Mouse (Mus musculus) myocyte (in vitro differentiated cells): ENCODE results near the gene Ninj2. TPM values are rescaled to one million over a fixed set of nuclear protein-coding genes. Genes with fewer than 3 reads are reported as not detected.

Source experiments
- H3K27me3 ChIP-seq: one replicate; pipeline ENCODE4 v1.6.1; 2011; ENCODE audit not compliant: control insufficient read depth, insufficient read depth, insufficient read length
- H3K36me3 ChIP-seq: one replicate; pipeline ENCODE4 v1.6.1; 2011; ENCODE audit not compliant: control insufficient read depth, insufficient read depth
- H3K4me2 ChIP-seq: one replicate; pipeline ENCODE4 v1.6.1; 2011; ENCODE audit warnings: low read depth, control low read depth
- H3K4me3 ChIP-seq: one replicate; pipeline ENCODE4 v1.5.1; 2011; ENCODE audit warnings: mild to moderate bottlenecking, control low read depth, moderate library complexity
- H3K79me2 ChIP-seq: one replicate; pipeline ENCODE4 v1.6.1; 2011; ENCODE audit not compliant: control insufficient read depth, insufficient read depth
- H3ac ChIP-seq: one replicate; pipeline ENCODE4 v1.6.1; 2011; ENCODE audit not compliant: control insufficient read depth, insufficient read length
- CEBPB ChIP-seq: IDR thresholded peaks from 2 replicates; pipeline ENCODE4 v1.6.1; 2011; ENCODE audit warnings: mild to moderate bottlenecking, moderate library complexity; ENCODE audit not compliant: poor library complexity, insufficient read depth, severe bottlenecking
- E2F4 ChIP-seq: IDR thresholded peaks from one replicate; pipeline ENCODE4 v1.6.1; 2011; ENCODE audit warnings: mild to moderate bottlenecking, control low read depth, moderate library complexity; ENCODE audit not compliant: insufficient read depth
- MAX ChIP-seq: IDR thresholded peaks from one replicate; pipeline ENCODE4 v1.6.1; 2011; ENCODE audit warnings: low read depth, mild to moderate bottlenecking, control low read depth
- MYOD1 ChIP-seq, 3 experiments: IDR thresholded peaks; one replicate each; pipeline ENCODE4 v1.6.1; 2011; ENCODE audit warnings: control low read depth in 2 of 3, low read depth in 2 of 3, mild to moderate bottlenecking in 2 of 3, moderate library complexity in 1 of 3; ENCODE audit not compliant: insufficient read length in 2 of 3, control insufficient read depth in 1 of 3
- MYOG ChIP-seq, 3 experiments: IDR thresholded peaks; one replicate each; pipeline ENCODE4 v1.6.1; 2011; ENCODE audit warnings: control low read depth in 2 of 3, low read depth in 2 of 3, mild to moderate bottlenecking in 2 of 3; ENCODE audit not compliant: insufficient read length in 2 of 3, control insufficient read depth in 1 of 3, insufficient read depth in 1 of 3
- POLR2A ChIP-seq: IDR thresholded peaks from one replicate; pipeline ENCODE4 v1.6.1; 2011; ENCODE audit warnings: low read depth, mild to moderate bottlenecking, control low read depth, moderate library complexity; ENCODE audit not compliant: insufficient read length
- POLR2AphosphoS2 ChIP-seq: IDR thresholded peaks from one replicate; pipeline ENCODE4 v1.6.1; 2011; ENCODE audit warnings: low read depth, control low read depth; ENCODE audit not compliant: insufficient read length
- REST ChIP-seq: IDR thresholded peaks from one replicate; pipeline ENCODE4 v1.6.1; 2011; ENCODE audit warnings: mild to moderate bottlenecking, control low read depth, moderate library complexity; ENCODE audit not compliant: insufficient read depth, insufficient read length
- SRF ChIP-seq: IDR thresholded peaks from one replicate; pipeline ENCODE4 v1.6.1; 2011; ENCODE audit warnings: low read depth; ENCODE audit not compliant: control insufficient read depth, insufficient read length
- TCF12 ChIP-seq: IDR thresholded peaks from one replicate; pipeline ENCODE4 v1.6.1; 2011; ENCODE audit warnings: mild to moderate bottlenecking, control low read depth; ENCODE audit not compliant: poor library complexity, insufficient read depth, severe bottlenecking
- TCF3 ChIP-seq: IDR thresholded peaks from one replicate; pipeline ENCODE4 v1.6.1; 2011; ENCODE audit warnings: low read depth, control low read depth; ENCODE audit not compliant: insufficient read length
- USF1 ChIP-seq: IDR thresholded peaks from one replicate; pipeline ENCODE4 v1.6.1; 2011; ENCODE audit warnings: low read depth, mild to moderate bottlenecking, control low read depth, moderate library complexity
- polyA plus RNA-seq: library from polyadenylated mRNA; unstranded; fragments of >200 nt; fragmentation: generic; extraction: Trizol; gene quantifications from one replicate; pipeline ENCODE4 v1.2.1, GENCODE M21; 2012; ENCODE audit warnings: missing spikeins

The Ninj2 gene
- polyA plus RNA-seq, 1 experiment: 0.05 TPM

DNA sequence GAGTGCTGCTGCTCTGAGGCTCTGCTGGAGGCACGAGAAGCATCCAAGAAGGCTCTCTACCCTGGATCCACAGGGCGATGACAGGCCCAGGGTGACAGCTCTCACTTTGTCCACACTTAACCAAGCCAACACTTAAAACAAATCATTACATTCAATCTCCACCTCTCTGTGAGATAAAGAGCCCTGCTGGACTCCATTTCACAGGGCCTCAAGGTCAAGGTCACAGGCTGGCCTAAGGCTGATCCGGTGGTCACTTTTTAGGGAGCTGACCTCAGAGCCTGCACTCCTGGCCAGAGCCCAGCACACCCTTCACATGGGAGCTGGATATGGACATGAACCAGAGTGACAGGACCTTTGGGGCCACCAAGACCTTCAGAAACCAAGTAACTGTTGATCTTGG is 57.1 kb downstream of the Ninj2 start:
- H3K79me2 ChIP-seq: no peaks in the 10 kb centered on the region
- H3K4me3 ChIP-seq: no peak overlapping the region
- no peaks in the 10 kb centered on the region for H3K27me3 ChIP-seq
- no peak overlapping the region for H3ac ChIP-seq
- H3K36me3 ChIP-seq: no peaks in the 10 kb centered on the region
- H3K4me2 ChIP-seq: no peak overlapping the region
- TF ChIP-seq POLR2A (no peak), MYOG (IDR thresholded peaks at IDR 0.05; ENCODE audit: control insufficient read depth in 1 of 3, insufficient read depth in 1 of 3, insufficient read length in 2 of 3, low read depth in 2 of 3) (no peak), MYOD1 (IDR thresholded peaks at IDR 0.05; ENCODE audit: control insufficient read depth in 1 of 3, insufficient read length in 2 of 3, low read depth in 2 of 3) (no peak), CEBPB (no peak), TCF3 (no peak), USF1 (no peak), POLR2AphosphoS2 (no peak), E2F4 (no peak), SRF (no peak), TCF12 (no peak), REST (no peak), MAX (no peak)

DNA sequence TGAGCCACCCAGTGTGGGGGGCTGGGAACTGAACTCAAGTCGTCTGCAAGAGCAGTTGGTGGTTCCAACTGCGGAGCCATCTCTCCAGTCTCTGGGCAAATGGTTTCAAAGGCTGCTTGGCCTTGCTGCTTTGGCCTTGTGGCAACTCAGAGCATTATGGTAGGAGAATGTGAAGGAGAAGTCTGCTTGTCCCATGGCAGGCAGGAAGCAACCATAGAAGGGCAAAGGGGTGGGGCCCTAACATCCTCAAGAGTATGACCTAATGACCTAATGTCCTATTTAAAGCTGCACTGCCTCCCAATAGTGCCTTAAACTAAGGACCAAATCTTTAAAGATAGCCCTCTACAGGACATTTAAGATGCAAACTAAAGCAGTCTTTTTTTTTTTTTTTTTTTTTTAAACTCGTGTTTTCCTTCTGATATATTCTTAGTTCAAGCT is 58.5 kb downstream of the Ninj2 start:
- no peak overlapping the region for H3K4me2 ChIP-seq
- H3ac ChIP-seq: no peak overlapping the region
- TF ChIP-seq SRF (peak; percentile 74), CEBPB (no peak)
- H3K79me2 ChIP-seq: no peaks in the 10 kb centered on the region
- no peaks in the 10 kb centered on the region for H3K36me3 ChIP-seq
- H3K27me3 ChIP-seq: no peaks in the 10 kb centered on the region
- H3K4me3 ChIP-seq: no peak overlapping the region

DNA sequence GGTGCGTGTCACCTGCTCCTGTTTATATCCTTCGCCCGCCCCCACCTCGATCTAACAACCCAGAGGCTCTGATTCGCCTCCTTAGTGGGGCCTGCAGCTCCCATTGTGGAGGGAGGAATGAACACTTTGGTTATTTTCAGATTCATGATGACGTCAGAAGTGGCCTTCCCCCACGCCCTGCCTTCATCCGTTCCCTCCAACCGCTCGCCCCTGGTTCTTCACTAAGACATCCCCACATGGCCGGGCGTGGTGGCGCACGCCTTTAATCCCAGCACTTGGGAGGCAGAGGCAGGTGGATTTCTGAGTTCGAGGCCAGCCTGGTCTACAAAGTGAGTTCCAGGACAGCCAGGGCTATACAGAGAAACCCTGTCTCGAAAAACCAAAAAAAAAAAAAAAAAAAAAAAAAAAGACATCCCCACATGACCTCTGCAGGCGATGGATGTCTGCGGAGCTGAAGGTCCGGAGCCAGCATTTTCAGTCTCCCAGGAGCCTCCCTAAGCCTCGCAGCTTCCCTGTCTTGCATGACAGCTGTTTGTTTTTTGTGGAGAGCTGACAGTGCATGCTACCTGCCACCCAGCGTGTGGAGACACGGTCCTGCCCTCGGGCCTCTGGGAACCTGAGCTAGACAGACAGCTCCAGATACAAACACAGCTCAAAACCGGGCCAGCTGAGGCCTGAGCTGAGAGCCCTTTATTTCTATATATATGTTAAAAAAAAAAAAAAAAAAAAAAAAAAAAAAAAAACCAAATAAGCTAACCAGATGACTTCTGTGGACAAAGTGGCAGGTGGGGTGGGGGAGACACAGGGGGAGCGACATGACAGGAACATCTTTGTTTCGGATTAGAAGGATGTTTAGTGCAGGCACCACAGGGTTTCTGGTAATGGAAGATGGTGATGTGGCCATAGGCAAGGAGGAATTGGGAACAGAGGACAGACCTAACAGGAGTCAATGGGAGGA is 59.9 kb downstream of the Ninj2 start:
- TF ChIP-seq E2F4 (no peak), MYOG (IDR thresholded peaks at IDR 0.05; ENCODE audit: control insufficient read depth in 1 of 3, insufficient read depth in 1 of 3, insufficient read length in 2 of 3, low read depth in 2 of 3) (peak in 1 of 3 experiments; percentile 9)
- H3K79me2 ChIP-seq: no peaks in the 10 kb centered on the region

DNA sequence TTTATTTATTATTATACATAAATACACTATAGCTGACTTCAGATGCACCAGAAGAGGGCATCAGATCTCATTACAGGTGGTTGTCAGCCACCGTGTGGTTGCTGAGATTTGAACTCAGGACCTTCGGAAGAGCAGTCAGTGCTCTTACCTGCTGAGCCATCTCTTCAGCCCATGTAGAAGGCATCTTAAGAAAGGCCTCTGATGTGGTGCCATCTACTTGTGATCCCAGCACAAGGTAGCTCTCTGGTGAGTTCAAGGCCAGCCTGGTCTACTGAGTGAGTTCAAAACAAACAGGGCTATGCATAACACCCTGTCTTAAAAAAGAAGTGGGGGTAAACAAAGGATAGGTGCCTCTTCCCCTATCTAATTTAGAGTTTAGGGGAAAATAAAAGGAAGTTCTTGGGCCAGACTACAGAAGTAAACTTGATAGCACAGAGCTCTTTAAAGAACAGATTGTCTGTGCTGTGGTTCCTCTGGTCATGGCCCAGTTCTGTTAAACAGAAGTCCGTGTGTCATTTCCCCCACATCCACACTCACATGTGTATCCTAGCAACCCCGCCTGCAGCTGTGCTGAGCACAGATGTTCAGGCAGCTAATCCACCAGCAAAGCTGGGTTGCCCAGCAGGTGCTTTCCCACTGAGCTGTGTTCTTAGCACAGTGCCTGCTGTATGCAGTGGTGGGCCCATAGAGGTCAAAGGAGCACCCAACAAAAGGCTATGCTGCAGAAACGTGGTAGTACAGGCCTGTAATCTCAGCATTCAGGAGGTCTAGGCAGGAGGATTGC is 61.6 kb downstream of the Ninj2 start:
- Histone ChIP-seq H3K4me2 (no peak overlapping the region), H3K79me2 (no peaks in the 10 kb centered on the region), H3K4me3 (no peak overlapping the region), H3K36me3 (no peaks in the 10 kb centered on the region), H3ac (no peak overlapping the region), H3K27me3 (no peaks in the 10 kb centered on the region)
- no peak for TF ChIP-seq TCF3
- no peak for TF ChIP-seq POLR2AphosphoS2
- peak in 2 of 3 experiments; percentile 26 to 61 for TF ChIP-seq MYOG (IDR thresholded peaks at IDR 0.05; ENCODE audit: control insufficient read depth in 1 of 3, insufficient read depth in 1 of 3, insufficient read length in 2 of 3, low read depth in 2 of 3)
- no peak for TF ChIP-seq REST
- TF ChIP-seq MYOD1 (IDR thresholded peaks at IDR 0.05; ENCODE audit: control insufficient read depth in 1 of 3, insufficient read length in 2 of 3, low read depth in 2 of 3): peak in 2 of 3 experiments; percentile 72 to 86
- no peak for TF ChIP-seq CEBPB
- no peak for TF ChIP-seq POLR2A

More for the DNA sequence above, 59.9 kb downstream of the Ninj2 start:
- Histone ChIP-seq H3K4me2 (peak overlapping the region; percentile 16), H3K36me3 (no peaks in the 10 kb centered on the region), H3ac (no peak overlapping the region), H3K27me3 (no peaks in the 10 kb centered on the region), H3K4me3 (no peak overlapping the region)

DNA sequence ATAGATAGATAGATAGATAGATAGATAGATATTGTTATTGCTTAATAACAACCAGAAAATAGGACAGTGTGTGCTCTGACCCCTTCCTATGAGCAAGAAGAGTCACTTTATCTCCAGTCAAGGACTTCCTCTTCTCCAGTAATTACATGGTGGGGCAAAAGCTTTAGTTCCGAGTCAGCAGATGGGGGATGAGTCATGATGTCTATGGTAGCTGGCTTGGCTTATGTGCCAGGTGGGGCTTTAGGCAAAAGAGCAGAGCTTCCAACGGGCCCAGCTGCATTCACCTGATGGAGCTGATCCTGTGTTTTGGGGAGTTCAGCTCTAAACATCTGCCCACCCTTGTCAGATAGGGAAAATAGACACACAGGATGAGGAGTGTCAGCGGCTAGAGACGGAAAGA is 62.4 kb downstream of the Ninj2 start:
- Histone ChIP-seq H3K79me2 (no peaks in the 10 kb centered on the region), H3K4me2 (peak overlapping the region; percentile 26), H3K27me3 (no peaks in the 10 kb centered on the region), H3ac (no peak overlapping the region), H3K4me3 (no peak overlapping the region), H3K36me3 (no peaks in the 10 kb centered on the region)
- TF ChIP-seq MYOD1 (IDR thresholded peaks at IDR 0.05; ENCODE audit: control insufficient read depth in 1 of 3, insufficient read length in 2 of 3, low read depth in 2 of 3): peak in 1 of 3 experiments; percentile 12
- no peak for TF ChIP-seq TCF12
